ENCODE assay signal across 21 mouse cellular contexts in genomic region chr1:185125737-185126286, GRCm38 (mm10).
DNase-seq lines count a peak whose midpoint lies in the region; ATAC-seq lines count a peak whose summit lies in the region.
"Had no signal": no experiment of that assay in that cellular context is flagged by ENCODE, and none has a peak within 500 bp of the region (broad histone marks: within the 10 kb centered on the region; RNA-seq: fewer than 3 reads in every experiment).

No protein-coding gene starts in this region.

- no peak overlapping the region for H3K4me3 ChIP-seq in midbrain, embryonic 11.5 days (ENCODE audit: low read depth, low read length)
- H3K4me3 ChIP-seq in midbrain, embryonic 13.5 days (replicated peaks) = no peak overlapping the region
- H3K4me3 ChIP-seq in neural tube, embryonic 15.5 days (replicated peaks) = no peak overlapping the region
- H3K4me3 ChIP-seq: hindbrain, embryonic 13.5 days; kidney, embryonic 15.5 days; midbrain, embryonic 15.5 days; stomach, embryonic 15.5 days had no signal

- H3K36me3 ChIP-seq in midbrain, embryonic 11.5 days (ENCODE audit: control insufficient read depth, insufficient read depth, low read length) = no peaks in the 10 kb centered on the region
- H3K36me3 ChIP-seq in midbrain, embryonic 13.5 days = no peaks in the 10 kb centered on the region
- H3K36me3 ChIP-seq in neural tube, embryonic 15.5 days = no peaks in the 10 kb centered on the region
- H3K36me3 ChIP-seq: G1E; hindbrain, embryonic 13.5 days; kidney, embryonic 15.5 days; midbrain, embryonic 15.5 days; stomach, embryonic 15.5 days had no signal

- 82% methylated on average over 14 of the region's 14 CpGs for whole genome bisulfite sequencing in midbrain, embryonic 11.5 days
- WGBS in midbrain, embryonic 13.5 days = 88% methylated on average over 14 of the region's 14 CpGs
- WGBS in neural tube, embryonic 15.5 days = 85% methylated on average over 14 of the region's 14 CpGs

- H3K9me3 ChIP-seq in midbrain, embryonic 11.5 days (ENCODE audit: control insufficient read depth, low read length) = no peaks in the 10 kb centered on the region
- H3K9me3 ChIP-seq in midbrain, embryonic 13.5 days = no peaks in the 10 kb centered on the region
- no peaks in the 10 kb centered on the region for H3K9me3 ChIP-seq in neural tube, embryonic 15.5 days (replicated peaks)
- H3K9me3 ChIP-seq: G1E; hindbrain, embryonic 13.5 days; kidney, embryonic 15.5 days; midbrain, embryonic 15.5 days; stomach, embryonic 15.5 days had no signal

- no peaks in the 10 kb centered on the region for H3K4me1 ChIP-seq in midbrain, embryonic 11.5 days (ENCODE audit: control insufficient read depth, insufficient read depth, low read length)
- no peaks in the 10 kb centered on the region for H3K4me1 ChIP-seq in midbrain, embryonic 13.5 days (replicated peaks)
- H3K4me1 ChIP-seq in neural tube, embryonic 15.5 days = no peaks in the 10 kb centered on the region
- H3K4me1 ChIP-seq: hindbrain, embryonic 13.5 days; kidney, embryonic 15.5 days; midbrain, embryonic 15.5 days; stomach, embryonic 15.5 days had no signal

- no peak overlapping the region for H3K9ac ChIP-seq in midbrain, embryonic 11.5 days (ENCODE audit: low read length)
- no peak overlapping the region for H3K9ac ChIP-seq in midbrain, embryonic 13.5 days (replicated peaks)
- H3K9ac ChIP-seq in neural tube, embryonic 15.5 days (replicated peaks) = no peak overlapping the region
- H3K9ac ChIP-seq: hindbrain, embryonic 13.5 days; kidney, embryonic 15.5 days; midbrain, embryonic 15.5 days; stomach, embryonic 15.5 days had no signal

- H3K4me2 ChIP-seq in midbrain, embryonic 11.5 days = no peak overlapping the region
- H3K4me2 ChIP-seq in midbrain, embryonic 13.5 days (replicated peaks) = no peak overlapping the region
- no peak overlapping the region for H3K4me2 ChIP-seq in neural tube, embryonic 15.5 days
- H3K4me2 ChIP-seq: heart, embryonic 11.5 days; hindbrain, embryonic 13.5 days; kidney, embryonic 15.5 days; liver, embryonic 11.5 days; midbrain, embryonic 15.5 days; stomach, embryonic 15.5 days had no signal

- intact Hi-C loops in heart, postnatal 14 days (cut with DNase I) = no loop called here
- intact Hi-C loops in left cerebral cortex, postnatal 36 days (cut with DNase I) = no loop called here

- DNase-seq in adrenal gland, adult (ENCODE audit: inconsistent age in 2 of 2, low spot score in 1 of 2) = peak; percentile 39 to 60
- no peak for DNase-seq in adrenal gland, adult 18-20 months (ENCODE audit: low spot score in 2 of 2)
- peak; percentile 10 for DNase-seq in heart, postnatal 4 days
- no peak for DNase-seq in heart, postnatal 14 days
- DNase-seq in midbrain, embryonic 11.5 days (ENCODE audit: low spot score, missing footprints) = peak; percentile 47
- no peak for DNase-seq in left cerebral cortex, postnatal 36 days (ENCODE audit: low spot score in 2 of 2)
- DNase-seq: cerebellum, postnatal 10 days; gastrocnemius, postnatal 10 days; layer of hippocampus, postnatal 36 days; right cerebral cortex, postnatal 14 days; thymus, postnatal 14 days had no signal

- ATAC-seq in midbrain, embryonic 11.5 days (ENCODE audit: low FRiP score) = no peak
- ATAC-seq in midbrain, embryonic 13.5 days = no peak
- ATAC-seq in neural tube, embryonic 15.5 days (ENCODE audit: low FRiP score) = no peak
- ATAC-seq: CD4-positive, CD25-positive, alpha-beta regulatory T cell, adult 4 months; midbrain, embryonic 15.5 days had no signal

- H3K27ac ChIP-seq in midbrain, embryonic 11.5 days (ENCODE audit: low read depth, low read length) = no peak overlapping the region
- no peak overlapping the region for H3K27ac ChIP-seq in midbrain, embryonic 13.5 days
- H3K27ac ChIP-seq in neural tube, embryonic 15.5 days (replicated peaks) = no peak overlapping the region
- H3K27ac ChIP-seq: hindbrain, embryonic 13.5 days; kidney, embryonic 15.5 days; midbrain, embryonic 15.5 days; stomach, embryonic 15.5 days had no signal

- no peaks in the 10 kb centered on the region for H3K27me3 ChIP-seq in midbrain, embryonic 11.5 days (ENCODE audit: control insufficient read depth, insufficient read depth, low read length)
- no peaks in the 10 kb centered on the region for H3K27me3 ChIP-seq in midbrain, embryonic 13.5 days
- H3K27me3 ChIP-seq in neural tube, embryonic 15.5 days (replicated peaks) = no peaks in the 10 kb centered on the region
- H3K27me3 ChIP-seq: hindbrain, embryonic 13.5 days; kidney, embryonic 15.5 days; midbrain, embryonic 15.5 days; stomach, embryonic 15.5 days had no signal

Comparison
In these comparisons a context has a peak if more than half of its experiments do, and no peak if none do; other contexts are left out.
1. DNase-seq: peak in adrenal gland, adult (2 of 2), heart, postnatal 4 days (single experiment) and midbrain, embryonic 11.5 days (single experiment); none in adrenal gland, adult 18-20 months (0 of 2), heart, postnatal 14 days (0 of 2) and left cerebral cortex, postnatal 36 days (0 of 2).